In the genomic region with DNA sequence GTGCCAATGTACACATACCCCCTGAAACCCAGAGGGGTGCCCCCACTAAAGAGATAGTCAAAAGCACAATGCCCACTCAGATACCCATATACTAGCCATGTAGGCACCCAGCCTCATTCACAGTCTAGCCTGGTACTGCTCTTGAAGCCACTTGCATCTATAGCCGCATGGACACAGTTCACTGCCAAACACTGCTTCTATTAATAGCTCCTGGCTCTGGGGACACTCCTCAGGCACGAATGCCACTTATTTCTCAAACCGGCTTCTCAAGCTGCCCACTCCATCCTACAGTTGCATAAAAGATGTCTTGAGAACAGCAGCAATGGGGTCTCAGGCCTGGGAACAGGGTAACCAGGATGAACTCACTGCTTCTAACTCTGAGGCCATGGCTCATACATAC, we compare ENCODE assay signal across 9 mouse cellular contexts.
DNase-seq lines count a peak whose midpoint lies in the region; ATAC-seq and TF ChIP-seq lines count a peak whose summit lies in the region.
"Had no signal": no experiment of that assay in that cellular context is flagged by ENCODE, and none has a peak within 500 bp of the region (broad histone marks: within the 10 kb centered on the region; RNA-seq: fewer than 3 reads in every experiment).

No protein-coding gene starts in this region.

- no peak for ATAC-seq in heart, embryonic 14.5 days (ENCODE audit: insufficient number of reproducible peaks, insufficient read depth, low FRiP score, low read depth)
- peak; percentile 87 for ATAC-seq in lung, postnatal 0 days

- peak overlapping the region; percentile 30; the same call in 1 of the 2 replicates for H3K4me2 ChIP-seq in heart, embryonic 14.5 days (ENCODE audit: low read length)
- no peak overlapping the region for H3K4me2 ChIP-seq in lung, postnatal 0 days (replicated peaks; ENCODE audit: low read depth, low read length)

- TF ChIP-seq CTCF in lung, postnatal 0 days (IDR thresholded peaks at IDR 0.05) = no peak

- H3K9me3 ChIP-seq in heart, embryonic 14.5 days (ENCODE audit: control insufficient read depth, low read length) = no peaks in the 10 kb centered on the region
- H3K9me3 ChIP-seq in lung, postnatal 0 days (ENCODE audit: low read length) = no peaks in the 10 kb centered on the region
- H3K9me3 ChIP-seq: forebrain, embryonic 10.5 days had no signal

- peak overlapping the region; percentile 64 to 65 for H3K27ac ChIP-seq in heart, embryonic 14.5 days (replicated peaks in 1 of 2; ENCODE audit: control insufficient read depth in 1 of 2, insufficient read depth in 1 of 2, low read depth in 2 of 2, low read length in 2 of 2)
- H3K27ac ChIP-seq in lung, postnatal 0 days (ENCODE audit: low read length) = no peak overlapping the region
- H3K27ac ChIP-seq: forebrain, embryonic 10.5 days had no signal

- H3K36me3 ChIP-seq in heart, embryonic 14.5 days (ENCODE audit: control insufficient read depth, insufficient read depth, low read length) = no peaks in the 10 kb centered on the region
- H3K36me3 ChIP-seq in lung, postnatal 0 days (ENCODE audit: insufficient read depth, low read length) = no peaks in the 10 kb centered on the region
- H3K36me3 ChIP-seq: forebrain, embryonic 10.5 days had no signal

- TF ChIP-seq EP300 in lung, postnatal 0 days (IDR thresholded peaks at IDR 0.05) = peak; percentile 34; the same call in 1 of the 2 replicates

- H3K4me1 ChIP-seq in heart, embryonic 14.5 days (ENCODE audit: control insufficient read depth in 2 of 2, insufficient read depth in 2 of 2, low read length in 2 of 2) = peaks cover 47 to 63% of the 10 kb centered on the region in 2 experiments
- H3K4me1 ChIP-seq in lung, postnatal 0 days (ENCODE audit: insufficient read depth, low read depth, low read length) = no peaks in the 10 kb centered on the region

- H3K27me3 ChIP-seq in heart, embryonic 14.5 days (ENCODE audit: control insufficient read depth, insufficient read depth, low read length) = no peaks in the 10 kb centered on the region
- H3K27me3 ChIP-seq in lung, postnatal 0 days (replicated peaks; ENCODE audit: insufficient read depth, low read length) = no peaks in the 10 kb centered on the region

- H3K9ac ChIP-seq in heart, embryonic 14.5 days (ENCODE audit: low read length) = peak overlapping the region; percentile 17; the same call in 1 of the 2 replicates
- H3K9ac ChIP-seq in lung, postnatal 0 days (replicated peaks; ENCODE audit: low read depth) = no peak overlapping the region

- DNase-seq in heart, adult 11 months = peak; percentile 91
- no peak for DNase-seq in heart, postnatal 25 days (ENCODE audit: low spot score)
- peak; percentile 52 to 60 for DNase-seq in cerebellum, postnatal 25 days
- peak; percentile 82 for DNase-seq in lung, postnatal 0 days (ENCODE audit: low spot score)
- DNase-seq in liver = no peak
- DNase-seq in layer of hippocampus, postnatal 14 days (ENCODE audit: low spot score in 2 of 2) = no peak
- DNase-seq: thymus, postnatal 4 days had no signal

- WGBS in heart, embryonic 14.5 days = 33% methylated on average over 3 of the region's 3 CpGs
- 29% methylated on average over 3 of the region's 3 CpGs for WGBS in lung, postnatal 0 days

- no peak overlapping the region for H3K4me3 ChIP-seq in heart, embryonic 14.5 days (ENCODE audit: control insufficient read depth in 1 of 2, insufficient read depth in 1 of 2, low read depth in 1 of 2, low read length in 2 of 2)
- H3K4me3 ChIP-seq in lung, postnatal 0 days (ENCODE audit: low read depth, low read length) = no peak overlapping the region
- H3K4me3 ChIP-seq: forebrain, embryonic 10.5 days had no signal

- intact Hi-C loops in heart, postnatal 25 days (cut with DNase I) = no loop called here

Comparison
In these comparisons a context has a peak if more than half of its experiments do, and no peak if none do; other contexts are left out.
1. DNase-seq: peak in heart, adult 11 months (single experiment), cerebellum, postnatal 25 days (2 of 2) and lung, postnatal 0 days (single experiment); none in heart, postnatal 25 days (single experiment), liver (single experiment) and layer of hippocampus, postnatal 14 days (0 of 2).